In genomic region chr8:95929821-95930220, GRCm38 (mm10) we compare ENCODE assay signal across 35 mouse cellular contexts. TPM values are rescaled to one million over a fixed set of nuclear protein-coding genes. Genes with fewer than 3 reads are reported as not detected.
DNase-seq lines count a peak whose midpoint lies in the region; ATAC-seq and TF ChIP-seq lines count a peak whose summit lies in the region.
"Had no signal": no experiment of that assay in that cellular context is flagged by ENCODE, and none has a peak within 500 bp of the region (broad histone marks: within the 10 kb centered on the region; RNA-seq: fewer than 3 reads in every experiment).

No protein-coding gene starts in this region.

- peak; percentile 60 for DNase-seq in forebrain, embryonic 14.5 days (ENCODE audit: low spot score)
- no peak for DNase-seq in forebrain, embryonic 11.5 days (ENCODE audit: low spot score)
- peak; percentile 4 for DNase-seq in midbrain, embryonic 14.5 days
- peak; percentile 45 for DNase-seq in embryonic facial prominence, embryonic 10.5 days (ENCODE audit: low spot score)
- DNase-seq in forebrain, postnatal 0 days = peak; percentile 62
- DNase-seq: adrenal gland, postnatal 25 days; B cell, adult 2 months; cerebellum, adult 11 months; cerebellum, adult 9-11 months; gastrocnemius, adult 2 months; gastrocnemius, postnatal 36 days; heart, postnatal 14 days; kidney, adult 2 months; kidney, postnatal 4 days; liver, embryonic 13.5 days; lung, adult 2 months; lung, postnatal 10 days; right cerebral cortex, adult 18-20 months; right cerebral cortex, postnatal 4 days; thymus, adult 18-20 months; thymus, postnatal 36 days had no signal

- no peak overlapping the region for H3K4me3 ChIP-seq in forebrain, embryonic 14.5 days (ENCODE audit: low read depth, low read length)
- H3K4me3 ChIP-seq in forebrain, embryonic 11.5 days (ENCODE audit: low read depth, low read length) = no peak overlapping the region
- no peak overlapping the region for H3K4me3 ChIP-seq in midbrain, embryonic 14.5 days (replicated peaks; ENCODE audit: low read depth, low read length)
- H3K4me3 ChIP-seq in midbrain, embryonic 15.5 days = no peak overlapping the region
- no peak overlapping the region for H3K4me3 ChIP-seq in embryonic facial prominence, embryonic 10.5 days
- no peak overlapping the region for H3K4me3 ChIP-seq in forebrain, postnatal 0 days (ENCODE audit: low read depth, low read length)
- H3K4me3 ChIP-seq: embryonic facial prominence, embryonic 15.5 days; gastrocnemius, adult 2 months; hindbrain, embryonic 10.5 days; intestine, embryonic 15.5 days; limb, embryonic 10.5 days; limb, embryonic 15.5 days; liver, embryonic 13.5 days; myocyte; neural tube, embryonic 12.5 days had no signal

- H3K9me3 ChIP-seq in forebrain, embryonic 14.5 days (replicated peaks; ENCODE audit: control insufficient read depth, low read length) = no peaks in the 10 kb centered on the region
- H3K9me3 ChIP-seq in forebrain, embryonic 11.5 days (ENCODE audit: control insufficient read depth, low read length) = no peaks in the 10 kb centered on the region
- H3K9me3 ChIP-seq in midbrain, embryonic 14.5 days (ENCODE audit: control insufficient read depth, low read length) = no peaks in the 10 kb centered on the region
- no peaks in the 10 kb centered on the region for H3K9me3 ChIP-seq in midbrain, embryonic 15.5 days
- no peaks in the 10 kb centered on the region for H3K9me3 ChIP-seq in embryonic facial prominence, embryonic 10.5 days
- no peaks in the 10 kb centered on the region for H3K9me3 ChIP-seq in forebrain, postnatal 0 days (ENCODE audit: low read length)
- H3K9me3 ChIP-seq: embryonic facial prominence, embryonic 15.5 days; hindbrain, embryonic 10.5 days; intestine, embryonic 15.5 days; limb, embryonic 10.5 days; limb, embryonic 15.5 days; liver, embryonic 13.5 days; neural tube, embryonic 12.5 days had no signal

- WGBS in forebrain, embryonic 14.5 days = 57% methylated on average over 4 of the region's 4 CpGs
- 52% methylated on average over 4 of the region's 4 CpGs for WGBS in forebrain, embryonic 11.5 days
- WGBS in midbrain, embryonic 14.5 days = 54% methylated on average over 4 of the region's 4 CpGs
- WGBS in midbrain, embryonic 15.5 days = 57% methylated on average over 4 of the region's 4 CpGs
- WGBS in embryonic facial prominence, embryonic 10.5 days = 50% methylated on average over 4 of the region's 4 CpGs
- WGBS in forebrain, postnatal 0 days = 50% methylated on average over 4 of the region's 4 CpGs

- no peaks in the 10 kb centered on the region for H3K36me3 ChIP-seq in forebrain, embryonic 14.5 days (ENCODE audit: control insufficient read depth, insufficient read depth, low read length)
- H3K36me3 ChIP-seq in forebrain, embryonic 11.5 days (ENCODE audit: control insufficient read depth, insufficient read depth, low read length) = no peaks in the 10 kb centered on the region
- H3K36me3 ChIP-seq in midbrain, embryonic 14.5 days (ENCODE audit: control insufficient read depth, insufficient read depth, low read length) = no peaks in the 10 kb centered on the region
- no peaks in the 10 kb centered on the region for H3K36me3 ChIP-seq in midbrain, embryonic 15.5 days (replicated peaks)
- H3K36me3 ChIP-seq in embryonic facial prominence, embryonic 10.5 days (replicated peaks) = no peaks in the 10 kb centered on the region
- H3K36me3 ChIP-seq in forebrain, postnatal 0 days (ENCODE audit: insufficient read depth) = no peaks in the 10 kb centered on the region
- H3K36me3 ChIP-seq: embryonic facial prominence, embryonic 15.5 days; hindbrain, embryonic 10.5 days; intestine, embryonic 15.5 days; limb, embryonic 10.5 days; limb, embryonic 15.5 days; liver, embryonic 13.5 days; neural tube, embryonic 12.5 days had no signal

- no peak overlapping the region for H3K9ac ChIP-seq in forebrain, embryonic 14.5 days (ENCODE audit: low read length)
- H3K9ac ChIP-seq in forebrain, embryonic 11.5 days (ENCODE audit: low read length) = no peak overlapping the region
- no peak overlapping the region for H3K9ac ChIP-seq in midbrain, embryonic 14.5 days (replicated peaks; ENCODE audit: low read length)
- no peak overlapping the region for H3K9ac ChIP-seq in midbrain, embryonic 15.5 days
- no peak overlapping the region for H3K9ac ChIP-seq in forebrain, postnatal 0 days
- H3K9ac ChIP-seq: embryonic facial prominence, embryonic 15.5 days; intestine, embryonic 15.5 days; limb, embryonic 15.5 days; liver, embryonic 13.5 days; neural tube, embryonic 12.5 days had no signal

- no peak overlapping the region for H3K4me2 ChIP-seq in forebrain, embryonic 14.5 days (ENCODE audit: low read length)
- H3K4me2 ChIP-seq in forebrain, embryonic 11.5 days (ENCODE audit: low read depth, low read length, severe bottlenecking) = no peak overlapping the region
- H3K4me2 ChIP-seq in midbrain, embryonic 14.5 days (ENCODE audit: low read length) = no peak overlapping the region
- no peak overlapping the region for H3K4me2 ChIP-seq in midbrain, embryonic 15.5 days
- no peak overlapping the region for H3K4me2 ChIP-seq in forebrain, postnatal 0 days (ENCODE audit: low read depth)
- H3K4me2 ChIP-seq: embryonic facial prominence, embryonic 15.5 days; intestine, embryonic 15.5 days; limb, embryonic 15.5 days; liver, embryonic 13.5 days; neural tube, embryonic 12.5 days had no signal

- H3K4me1 ChIP-seq in forebrain, embryonic 14.5 days (ENCODE audit: control insufficient read depth, insufficient read depth, low read length) = no peaks in the 10 kb centered on the region
- H3K4me1 ChIP-seq in forebrain, embryonic 11.5 days (replicated peaks; ENCODE audit: control insufficient read depth, insufficient read depth, low read length) = no peaks in the 10 kb centered on the region
- no peaks in the 10 kb centered on the region for H3K4me1 ChIP-seq in midbrain, embryonic 14.5 days (ENCODE audit: control insufficient read depth, insufficient read depth, low read length)
- no peaks in the 10 kb centered on the region for H3K4me1 ChIP-seq in midbrain, embryonic 15.5 days
- peaks cover 3% of the 10 kb centered on the region; the same call in 1 of the 2 replicates for H3K4me1 ChIP-seq in embryonic facial prominence, embryonic 10.5 days
- no peaks in the 10 kb centered on the region for H3K4me1 ChIP-seq in forebrain, postnatal 0 days (ENCODE audit: insufficient read depth)
- H3K4me1 ChIP-seq: embryonic facial prominence, embryonic 15.5 days; intestine, embryonic 15.5 days; limb, embryonic 15.5 days; liver, embryonic 13.5 days; neural tube, embryonic 12.5 days had no signal

- no peaks in the 10 kb centered on the region for H3K27me3 ChIP-seq in forebrain, embryonic 14.5 days (replicated peaks; ENCODE audit: control insufficient read depth, insufficient read depth, low read length)
- no peaks in the 10 kb centered on the region for H3K27me3 ChIP-seq in forebrain, embryonic 11.5 days (ENCODE audit: control insufficient read depth, insufficient read depth, low read length)
- no peaks in the 10 kb centered on the region for H3K27me3 ChIP-seq in midbrain, embryonic 14.5 days (ENCODE audit: control insufficient read depth, insufficient read depth, low read length)
- H3K27me3 ChIP-seq in midbrain, embryonic 15.5 days (replicated peaks) = no peaks in the 10 kb centered on the region
- H3K27me3 ChIP-seq in embryonic facial prominence, embryonic 10.5 days (replicated peaks; ENCODE audit: low read depth, poor library complexity, severe bottlenecking) = no peaks in the 10 kb centered on the region
- H3K27me3 ChIP-seq in forebrain, postnatal 0 days (ENCODE audit: insufficient read depth, low read length) = no peaks in the 10 kb centered on the region
- H3K27me3 ChIP-seq: embryonic facial prominence, embryonic 15.5 days; intestine, embryonic 15.5 days; limb, embryonic 15.5 days; liver, embryonic 13.5 days; neural tube, embryonic 12.5 days had no signal

- peak; percentile 67 for ATAC-seq in forebrain, embryonic 14.5 days
- ATAC-seq in forebrain, embryonic 11.5 days (replicated peaks; ENCODE audit: low FRiP score) = no peak
- ATAC-seq in midbrain, embryonic 14.5 days (ENCODE audit: low FRiP score, low TSS enrichment) = no peak
- no peak for ATAC-seq in midbrain, embryonic 15.5 days (replicated peaks)
- ATAC-seq in forebrain, postnatal 0 days = peak; percentile 69
- ATAC-seq in erythroid progenitor cell, adult 5-6 weeks (replicated peaks; ENCODE audit: low FRiP score, poor library complexity, severe bottlenecking) = no peak
- ATAC-seq: hindbrain, embryonic 16.5 days; intestine, embryonic 15.5 days; midbrain, embryonic 16.5 days had no signal

- no peak for TF ChIP-seq CTCF in forebrain, postnatal 0 days (IDR thresholded peaks at IDR 0.05; ENCODE audit: low read depth)

- no peak overlapping the region for H3K27ac ChIP-seq in forebrain, embryonic 14.5 days (ENCODE audit: low read depth, low read length)
- no peak overlapping the region for H3K27ac ChIP-seq in forebrain, embryonic 11.5 days (ENCODE audit: low read depth, low read length)
- no peak overlapping the region for H3K27ac ChIP-seq in midbrain, embryonic 14.5 days (replicated peaks; ENCODE audit: low read depth, low read length)
- no peak overlapping the region for H3K27ac ChIP-seq in midbrain, embryonic 15.5 days
- no peak overlapping the region for H3K27ac ChIP-seq in embryonic facial prominence, embryonic 10.5 days (replicated peaks)
- no peak overlapping the region for H3K27ac ChIP-seq in forebrain, postnatal 0 days (ENCODE audit: low read depth, low read length)
- H3K27ac ChIP-seq: embryonic facial prominence, embryonic 15.5 days; gastrocnemius, adult 2 months; hindbrain, embryonic 10.5 days; intestine, embryonic 15.5 days; kidney, postnatal 0 days; limb, embryonic 10.5 days; limb, embryonic 15.5 days; liver, embryonic 13.5 days; macrophage; neural tube, embryonic 12.5 days; stomach, postnatal 0 days had no signal

RNA-seq across cellular contexts. Expression of gene Got2, which starts 41.5 kb away (rescaled TPM):
- polyA plus RNA-seq in forebrain, embryonic 14.5 days (2014; fragmentation: Nextera tagmentation; extraction: Ambion mirVana) = 107 and 116 TPM in 2 replicates
- 88.1 and 105 TPM in 2 replicates for polyA plus RNA-seq in forebrain, embryonic 11.5 days (2014; fragmentation: Nextera tagmentation; extraction: Ambion mirVana)
- polyA plus RNA-seq in midbrain, embryonic 14.5 days (2014; fragmentation: Nextera tagmentation; extraction: Ambion mirVana) = 84.6 and 215 TPM in 2 replicates
- 206 and 210 TPM in 2 replicates for polyA plus RNA-seq in midbrain, embryonic 15.5 days (2015; fragmentation: Nextera tagmentation; extraction: Ambion mirVana)
- 183 and 187 TPM in 2 replicates for polyA plus RNA-seq in embryonic facial prominence, embryonic 10.5 days (2016; fragmentation: Nextera tagmentation; extraction: Ambion mirVana)
- 172 and 198 TPM in 2 replicates for total RNA-seq in forebrain, postnatal 0 days (2014; rRNA removed)
- polyA plus RNA-seq in forebrain, postnatal 0 days (2015; fragmentation: Nextera tagmentation; extraction: Ambion mirVana) = 190 and 208 TPM in 2 replicates
- 26.3 and 40.7 TPM in 2 replicates for total RNA-seq in erythroid progenitor cell, adult 5-6 weeks (2015; ENCODE audit: low replicate concordance)
- 15.7 and 20.7 TPM in 2 replicates for total RNA-seq in erythroid progenitor cell, adult 5-6 weeks (2017; ENCODE audit: low replicate concordance)

Comparison
In these comparisons a context has a peak if more than half of its experiments do, and no peak if none do; other contexts are left out.
1. ATAC-seq: peak in forebrain, embryonic 14.5 days (single experiment) and forebrain, postnatal 0 days (single experiment); none in forebrain, embryonic 11.5 days (single experiment), midbrain, embryonic 14.5 days (single experiment), midbrain, embryonic 15.5 days (single experiment) and erythroid progenitor cell, adult 5-6 weeks (single experiment).